26 mouse cellular contexts compared by ENCODE assay signal in genomic region chr2:35285209-35285608, GRCm38 (mm10).
"Had no signal": no experiment of that assay in that cellular context is flagged by ENCODE, and none has a peak within 500 bp of the region (broad histone marks: within the 10 kb centered on the region; RNA-seq: fewer than 3 reads in every experiment).

No protein-coding gene starts in this region.

- H3K36me3 ChIP-seq: forebrain, embryonic 10.5 days; forebrain, embryonic 12.5 days; forebrain, embryonic 15.5 days; heart, embryonic 10.5 days had no signal

- H3K4me2 ChIP-seq: embryonic facial prominence, embryonic 12.5 days; embryonic facial prominence, embryonic 13.5 days; forebrain, embryonic 12.5 days; forebrain, embryonic 13.5 days; forebrain, embryonic 15.5 days had no signal

- DNase-seq: cerebellum, adult 2 months; cerebellum, adult 8-10 months; cerebellum, adult 9-10 months; cerebellum, adult 9-11 months; cerebellum, postnatal 10 days; cerebellum, postnatal 14 days; cerebellum, postnatal 25 days; cerebellum, postnatal 36 days; embryo, embryonic 11 days; forebrain, postnatal 0 days; gastrocnemius, postnatal 10 days; gastrocnemius, postnatal 14 days; gastrocnemius, postnatal 25 days; heart, adult 11 months; heart, adult 18-20 months; heart, adult 2 months had no signal

- H3K27ac ChIP-seq: embryonic facial prominence, embryonic 12.5 days; embryonic facial prominence, embryonic 13.5 days; forebrain, embryonic 10.5 days; forebrain, embryonic 12.5 days; forebrain, embryonic 13.5 days; forebrain, embryonic 15.5 days; heart, adult 2 months; heart, embryonic 10.5 days had no signal

- H3K9me3 ChIP-seq: embryonic facial prominence, embryonic 12.5 days; embryonic facial prominence, embryonic 13.5 days; forebrain, embryonic 10.5 days; forebrain, embryonic 12.5 days; forebrain, embryonic 13.5 days; forebrain, embryonic 15.5 days; heart, embryonic 10.5 days had no signal

- ATAC-seq: forebrain, embryonic 13.5 days; forebrain, embryonic 14.5 days; forebrain, embryonic 15.5 days; forebrain, embryonic 16.5 days; forebrain, postnatal 0 days had no signal

- H3K4me3 ChIP-seq: embryonic facial prominence, embryonic 12.5 days; embryonic facial prominence, embryonic 13.5 days; erythroblast, embryonic 14.5 days; forebrain, embryonic 10.5 days; forebrain, embryonic 12.5 days; forebrain, embryonic 13.5 days; forebrain, embryonic 15.5 days; heart, embryonic 10.5 days had no signal

- H3K9ac ChIP-seq: embryonic facial prominence, embryonic 12.5 days; embryonic facial prominence, embryonic 13.5 days; forebrain, embryonic 12.5 days; forebrain, embryonic 13.5 days; forebrain, embryonic 15.5 days; forebrain, postnatal 0 days had no signal
